Mouse (Mus musculus) kidney, adult 2 months (tissue): ENCODE measurements around the gene Klc2. TPM values are rescaled to one million over a fixed set of nuclear protein-coding genes. Genes with fewer than 3 reads are reported as not detected.

Experiments used
- DNase-seq: peaks from one replicate; pipeline ENCODE4 v3.0.0; 2021
- H3K27ac ChIP-seq: fragments of 200-500 bp; 2 replicates; pipeline ENCODE4 v1.5.1; 2012; ENCODE audit warnings: low read depth, low read length, control low read depth, inconsistent platforms; ENCODE audit not compliant: insufficient read depth
- H3K27me3 ChIP-seq: fragments of 200-500 bp; replicated peaks from 2 replicates; pipeline ENCODE4 v1.6.1; 2012; ENCODE audit warnings: mild to moderate bottlenecking, moderate library complexity, low read length, inconsistent platforms; ENCODE audit not compliant: control insufficient read depth, insufficient read depth
- H3K36me3 ChIP-seq: fragments of 200-500 bp; 2 replicates; pipeline ENCODE4 v1.6.1; 2012; ENCODE audit warnings: mild to moderate bottlenecking, moderate library complexity, low read length, inconsistent platforms; ENCODE audit not compliant: control insufficient read depth, insufficient read depth
- H3K4me1 ChIP-seq: fragments of 200-500 bp; 2 replicates; pipeline ENCODE4 v1.6.1; 2011; ENCODE audit warnings: low read length; ENCODE audit not compliant: control insufficient read depth, insufficient read depth
- H3K4me3 ChIP-seq: fragments of 200-500 bp; 2 replicates; pipeline ENCODE4 v1.5.1; 2011; ENCODE audit warnings: mild to moderate bottlenecking, low read depth, low read length, control low read depth; ENCODE audit not compliant: insufficient read depth
- CTCF ChIP-seq: fragments of 200-500 bp; conservative IDR thresholded peaks from 2 replicates; pipeline ENCODE4 v1.5.1; 2011; ENCODE audit warnings: low read depth, mild to moderate bottlenecking, control low read depth, low read length, moderate library complexity, mixed read lengths; ENCODE audit not compliant: insufficient read depth, insufficient read length
- POLR2A ChIP-seq: fragments of 200-500 bp; IDR thresholded peaks from one replicate; pipeline ENCODE4 v1.6.1; 2011; ENCODE audit warnings: low read depth, low read length, control low read depth
- WGBS: fragments of 180-500 bp; shearing (Covaris S2); methylation state at CpG from one replicate; pipeline ENCODE4 v1.1.7; 2018; 5-methylcytosine and 5-hydroxymethylcytosine counted together
- polyA plus RNA-seq: library from polyadenylated mRNA; depleted of rRNA; stranded (reverse); fragments of >200 nt; gene quantifications from 2 replicates; pipeline ENCODE4 v1.2.3, GENCODE M21; 2012

The Klc2 gene
- polyA plus RNA-seq, 1 experiment, result 38.8 TPM

GRCm38 (mm10) chr19:5071545-5072369, 46.6 kb downstream of the Klc2 start:
- Histone ChIP-seq H3K27ac (peak overlapping the region; percentile 52; the same call in 1 of the 2 replicates), H3K4me1 (no peaks in the 10 kb centered on the region; the same call in 1 of the 2 replicates), H3K27me3 (no peaks in the 10 kb centered on the region), H3K36me3 (no peaks in the 10 kb centered on the region), H3K4me3 (peak overlapping the region; percentile 54)
- DNase-seq, result peak; percentile 81
- TF ChIP-seq CTCF (no peak), POLR2A (no peak)
- 8% methylated on average over 40 of the region's 40 CpGs for WGBS

GRCm38 (mm10) chr19:5071077-5071476, 47.3 kb downstream of the Klc2 start:
- TF ChIP-seq POLR2A (no peak), CTCF (no peak)
- no peak overlapping the region for H3K27ac ChIP-seq
- H3K27me3 ChIP-seq, result no peaks in the 10 kb centered on the region
- no peaks in the 10 kb centered on the region; the same call in 1 of the 2 replicates for H3K4me1 ChIP-seq
- H3K4me3 ChIP-seq, result no peak overlapping the region
- 39% methylated on average over 11 of the region's 11 CpGs for WGBS
- no peak for DNase-seq
- H3K36me3 ChIP-seq, result no peaks in the 10 kb centered on the region

- no peaks in the 10 kb centered on the region; the same call in 1 of the 2 replicates for H3K4me1 ChIP-seq
- no peaks in the 10 kb centered on the region for H3K27me3 ChIP-seq
- H3K36me3 ChIP-seq, result no peaks in the 10 kb centered on the region
- H3K27ac ChIP-seq, result no peak overlapping the region
- 85% methylated on average over 7 of the region's 7 CpGs for WGBS
- TF ChIP-seq POLR2A, result no peak
- no peak for TF ChIP-seq CTCF
- no peak for DNase-seq
- H3K4me3 ChIP-seq, result no peak overlapping the region
These were observed 48.4 kb downstream of the Klc2 start for GRCm38 (mm10) chr19:5069978-5070377.

GRCm38 (mm10) chr19:5069486-5069885, 48.9 kb downstream of the Klc2 start:
- 83% methylated on average over 5 of the region's 5 CpGs for whole genome bisulfite sequencing
- H3K4me3 ChIP-seq, result no peak overlapping the region

GRCm38 (mm10) chr19:5068570-5069234, 49.7 kb downstream of the Klc2 start:
- Histone ChIP-seq H3K4me1 (no peaks in the 10 kb centered on the region; the same call in 1 of the 2 replicates), H3K27ac (no peak overlapping the region), H3K4me3 (peak overlapping the region; percentile 40)

More at GRCm38 (mm10) chr19:5069486-5069885, 48.9 kb downstream of the Klc2 start:
- H3K36me3 ChIP-seq, result no peaks in the 10 kb centered on the region
- no peaks in the 10 kb centered on the region; the same call in 1 of the 2 replicates for H3K4me1 ChIP-seq
- TF ChIP-seq CTCF, result no peak
- no peak for TF ChIP-seq POLR2A
- no peak overlapping the region for H3K27ac ChIP-seq
- DNase-seq, result no peak
- H3K27me3 ChIP-seq, result no peaks in the 10 kb centered on the region

GRCm38 (mm10) chr19:5067867-5068569, 50.3 kb downstream of the Klc2 start, which contains the start of gene Cd248:
Cd248 (plus strand) TSS chr19:5068078.
- under 1% methylated on average over 56 of the region's 56 CpGs for WGBS
- Histone ChIP-seq H3K4me1 (no peaks in the 10 kb centered on the region; the same call in 1 of the 2 replicates), H3K27ac (peak within 1 kb of the TSS; percentile 9; the same call in 1 of the 2 replicates), H3K36me3 (no peaks in the 10 kb centered on the region), H3K4me3 (peak within 1 kb of the TSS; percentile 40), H3K27me3 (no peaks in the 10 kb centered on the region)
- TF ChIP-seq CTCF, result no peak
- no peak for TF ChIP-seq POLR2A
- DNase-seq, result peak; percentile 77

More at GRCm38 (mm10) chr19:5068570-5069234, 49.7 kb downstream of the Klc2 start:
- WGBS, result 31% methylated on average over 21 of the region's 21 CpGs
- TF ChIP-seq CTCF (no peak), POLR2A (no peak)
- peak; percentile 25 for DNase-seq
- no peaks in the 10 kb centered on the region for H3K27me3 ChIP-seq
- H3K36me3 ChIP-seq, result no peaks in the 10 kb centered on the region
